Mouse (Mus musculus) cortical plate, adult 2 months (tissue): ENCODE data around the gene Clta.

Source experiments
- CTCF ChIP-seq: fragments of 200-500 bp; IDR thresholded peaks from 2 replicates; pipeline ENCODE4 v1.5.1; 2011; ENCODE audit warnings: mild to moderate bottlenecking, control low read depth, low read length; ENCODE audit not compliant: insufficient read depth; ENCODE audit errors: extremely low read depth
- POLR2A ChIP-seq: fragments of 200-500 bp; IDR thresholded peaks from 2 replicates; pipeline ENCODE4 v1.6.1; 2011; ENCODE audit warnings: mild to moderate bottlenecking, low read length, control low read depth; ENCODE audit not compliant: insufficient read depth; ENCODE audit errors: extremely low read depth

DNA sequence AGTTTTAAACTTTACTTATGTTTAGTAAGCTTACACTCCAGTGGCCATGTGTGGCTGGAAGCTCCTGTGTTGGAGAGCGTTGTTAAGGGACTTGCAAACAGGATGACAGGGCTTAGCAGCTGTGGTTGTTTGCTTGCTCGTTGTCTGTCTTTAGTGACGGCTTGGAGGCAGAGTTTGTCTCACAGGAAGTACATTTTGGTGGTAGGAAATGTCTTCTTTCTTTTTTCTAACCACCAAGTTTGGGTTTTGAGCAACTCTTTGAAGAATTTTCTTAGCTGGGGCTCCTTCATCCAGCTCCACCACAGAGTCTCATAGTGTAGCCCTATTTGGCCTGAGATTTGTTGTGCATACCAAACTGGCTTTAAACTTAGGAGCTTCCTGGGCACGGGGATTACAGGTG, 18.1 kb downstream of the Clta start:
- TF ChIP-seq CTCF = no peak
- TF ChIP-seq POLR2A = no peak
